Mouse (Mus musculus) thymus, adult 2 months (tissue): ENCODE measurements around the gene Tigd4.

Experiments used
- CTCF ChIP-seq: fragments of 200-500 bp; IDR thresholded peaks from 2 replicates; pipeline ENCODE4 v1.5.1; 2012; ENCODE audit warnings: mild to moderate bottlenecking, control low read depth, low read length, moderate library complexity, borderline replicate concordance; ENCODE audit not compliant: control insufficient read depth, poor library complexity, insufficient read depth; ENCODE audit errors: extremely low read depth
- POLR2A ChIP-seq: fragments of 200-500 bp; IDR thresholded peaks from 2 replicates; pipeline ENCODE4 v1.6.1; 2012; ENCODE audit warnings: mild to moderate bottlenecking, low read length, control low read depth, moderate library complexity; ENCODE audit not compliant: control insufficient read depth, poor library complexity, insufficient read depth; ENCODE audit errors: extremely low read depth

DNA sequence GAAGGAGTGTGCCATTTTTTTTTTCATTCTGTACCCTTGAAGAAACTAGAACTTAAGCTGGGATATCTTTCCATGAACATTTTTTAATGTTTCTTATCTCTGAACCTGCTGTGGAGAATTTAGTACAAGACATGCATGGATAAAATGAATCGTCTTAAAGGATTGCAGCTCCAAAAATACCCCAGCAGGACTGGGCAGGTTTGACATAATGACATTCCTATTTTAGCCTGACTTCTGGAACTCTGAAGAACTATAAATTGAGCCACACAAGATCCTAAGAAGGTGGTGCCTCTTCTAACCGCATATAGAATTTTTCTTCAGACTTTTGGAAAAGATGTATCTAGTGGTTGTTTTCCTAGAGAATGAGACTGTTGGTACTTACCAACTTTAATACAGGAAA, at the start of gene Tigd4:
- TF ChIP-seq CTCF: no peak
- TF ChIP-seq POLR2A: no peak
